Mouse (Mus musculus): ENCODE results near the gene Fosl1.
A peak's percentile ranks its signal among the peaks of the same experiment; 100 is the strongest.

Gene Fosl1

GRCm38 (mm10) chr19:5424782-5425741, 22.3 kb upstream of the Fosl1 start, which contains the start of the genes Drap1 and AI837181:
Gene Drap1 (minus strand): TSS chr19:5424979.
Gene AI837181 (plus strand): TSS chr19:5425144.
- DNase-seq, result peak; percentile 92

- DNase-seq, result peak; percentile 67
These were observed 21.3 kb upstream of the Fosl1 start for GRCm38 (mm10) chr19:5425906-5426565.

GRCm38 (mm10) chr19:5426640-5427290, 20.6 kb upstream of the Fosl1 start:
- DNase-seq, result no peak

- peak; percentile 64 for DNase-seq
These were observed 19.3 kb upstream of the Fosl1 start for GRCm38 (mm10) chr19:5428083-5428482.

- DNase-seq, result no peak
These were observed 18.1 kb upstream of the Fosl1 start for GRCm38 (mm10) chr19:5429219-5429618.

- peak; percentile 72 for DNase-seq
These were observed 17.5 kb upstream of the Fosl1 start for GRCm38 (mm10) chr19:5429806-5430205.

- no peak for DNase-seq
These were observed 16.9 kb upstream of the Fosl1 start for GRCm38 (mm10) chr19:5430408-5430807.

- no peak for DNase-seq
These were observed 15.4 kb upstream of the Fosl1 start for GRCm38 (mm10) chr19:5431911-5432464.

GRCm38 (mm10) chr19:5432992-5433852, 14.1 kb upstream of the Fosl1 start:
- peak; percentile 62 for DNase-seq

GRCm38 (mm10) chr19:5433951-5434350, 13.4 kb upstream of the Fosl1 start:
- no peak for DNase-seq

GRCm38 (mm10) chr19:5444371-5444908, 2.9 kb upstream of the Fosl1 start:
- no peak for DNase-seq

GRCm38 (mm10) chr19:5444954-5445353, 2.4 kb upstream of the Fosl1 start:
- no peak for DNase-seq

- DNase-seq, result no peak
These were observed 1.6 kb upstream of the Fosl1 start for GRCm38 (mm10) chr19:5445747-5446146.

- no peak for DNase-seq
These were observed 1.2 kb downstream of the Fosl1 start for GRCm38 (mm10) chr19:5448354-5449150.

GRCm38 (mm10) chr19:5449673-5450072, 2.3 kb downstream of the Fosl1 start:
- no peak for DNase-seq

GRCm38 (mm10) chr19:5451766-5452165, 4.4 kb downstream of the Fosl1 start:
- no peak for DNase-seq

- peak; percentile 48 for DNase-seq
These were observed 7.7 kb downstream of the Fosl1 start for GRCm38 (mm10) chr19:5455037-5455436.

- no peak for DNase-seq
These were observed 8.2 kb downstream of the Fosl1 start for GRCm38 (mm10) chr19:5455568-5455967.

- DNase-seq, result no peak
These were observed 9.0 kb downstream of the Fosl1 start for GRCm38 (mm10) chr19:5456241-5456921.

Measured in cerebellum, adult 9-10 months (tissue).